45 mouse cellular contexts compared by ENCODE assay signal in the genomic region with DNA sequence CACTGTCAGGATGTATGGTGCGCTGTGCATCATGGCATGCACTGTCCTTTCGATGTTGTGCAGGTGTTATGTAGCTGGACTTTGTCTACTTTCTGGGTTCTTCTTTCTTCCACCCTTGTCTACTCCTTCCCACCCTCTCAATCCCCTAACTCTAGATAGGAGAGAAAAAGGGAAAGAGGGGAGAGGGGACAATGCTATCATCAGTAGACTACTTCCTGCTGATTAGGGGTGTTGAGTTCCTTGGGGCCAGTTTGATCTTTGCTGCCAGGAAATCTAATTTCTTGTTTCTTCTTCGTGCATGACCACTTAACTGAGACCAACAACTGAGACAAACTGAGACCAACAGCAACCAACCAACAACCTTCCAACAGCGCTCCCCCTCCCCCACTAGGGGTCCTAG. TPM values are rescaled to one million over a fixed set of nuclear protein-coding genes. Genes with fewer than 3 reads are reported as not detected.
"Had no signal": no experiment of that assay in that cellular context is flagged by ENCODE, and none has a peak within 500 bp of the region (broad histone marks: within the 10 kb centered on the region; RNA-seq: fewer than 3 reads in every experiment).

No protein-coding gene starts in this region.

- DNase-seq: heart, postnatal 10 days; heart, postnatal 14 days; heart, postnatal 36 days; heart, postnatal 4 days; kidney, adult 11 months; kidney, adult 18-20 months; kidney, adult 2 months; kidney, adult 8-10 months; kidney, adult 9 months; kidney, postnatal 10 days; kidney, postnatal 14 days; kidney, postnatal 25 days; kidney, postnatal 36 days; kidney, postnatal 4 days; layer of hippocampus, adult 9-11 months; layer of hippocampus, postnatal 36 days had no signal

- H3K27me3 ChIP-seq: heart, embryonic 12.5 days; heart, embryonic 13.5 days; heart, embryonic 15.5 days; hindbrain, embryonic 12.5 days; hindbrain, embryonic 13.5 days; hindbrain, embryonic 15.5 days; intestine, embryonic 15.5 days; kidney, embryonic 15.5 days had no signal

- H3K9me3 ChIP-seq: heart, embryonic 12.5 days; heart, embryonic 13.5 days; heart, embryonic 15.5 days; hindbrain, embryonic 10.5 days; hindbrain, embryonic 12.5 days; hindbrain, embryonic 13.5 days; hindbrain, embryonic 15.5 days; intestine, embryonic 15.5 days; kidney, embryonic 15.5 days had no signal

- H3K36me3 ChIP-seq: hindbrain, embryonic 12.5 days; hindbrain, embryonic 15.5 days had no signal

- H3K9ac ChIP-seq: heart, embryonic 12.5 days; heart, embryonic 13.5 days; heart, embryonic 15.5 days; hindbrain, embryonic 12.5 days; hindbrain, embryonic 13.5 days; hindbrain, embryonic 14.5 days; hindbrain, embryonic 15.5 days; intestine, embryonic 15.5 days; kidney, embryonic 15.5 days had no signal

- ATAC-seq: hindbrain, embryonic 16.5 days; hindbrain, postnatal 0 days; inflammation-experienced regulatory T-cells, adult 6 months; intestine, embryonic 15.5 days; intestine, embryonic 16.5 days; intestine, postnatal 0 days had no signal

- H3K27ac ChIP-seq: heart, embryonic 13.5 days; heart, embryonic 15.5 days; hindbrain, embryonic 10.5 days; hindbrain, embryonic 12.5 days; hindbrain, embryonic 13.5 days; hindbrain, embryonic 14.5 days; hindbrain, embryonic 15.5 days; hindbrain, postnatal 0 days; intestine, embryonic 15.5 days; kidney, embryonic 15.5 days; kidney, postnatal 0 days; layer of hippocampus, adult 2 months; left cerebral cortex, adult 2 months had no signal

- H3K4me3 ChIP-seq: heart, embryonic 12.5 days; heart, embryonic 13.5 days; heart, embryonic 15.5 days; hindbrain, embryonic 10.5 days; hindbrain, embryonic 12.5 days; hindbrain, embryonic 13.5 days; hindbrain, embryonic 15.5 days; intestine, embryonic 15.5 days; kidney, embryonic 15.5 days; layer of hippocampus, adult 2 months; left cerebral cortex, adult 2 months had no signal

- H3K4me2 ChIP-seq: heart, embryonic 11.5 days; heart, embryonic 12.5 days; heart, embryonic 13.5 days; heart, embryonic 15.5 days; hindbrain, embryonic 12.5 days; hindbrain, embryonic 13.5 days; hindbrain, embryonic 14.5 days; hindbrain, embryonic 15.5 days; intestine, embryonic 15.5 days; kidney, embryonic 15.5 days had no signal

RNA-seq across cellular contexts. Expression of gene Cyp17a1, which starts 37.6 kb away (rescaled TPM):
- total RNA-seq: heart, postnatal 10 days; heart, postnatal 14 days; heart, postnatal 25 days; heart, postnatal 36 days; hematopoietic stem cell, adult 5-6 weeks; hindbrain, postnatal 0 days; layer of hippocampus, adult 18-20 months; layer of hippocampus, adult 2 months; layer of hippocampus, adult 8-10 months; layer of hippocampus, postnatal 10 days; layer of hippocampus, postnatal 14 days; layer of hippocampus, postnatal 25 days; layer of hippocampus, postnatal 36 days; left cerebral cortex, adult 18-20 months; left cerebral cortex, adult 2 months had no signal
- polyA plus RNA-seq: hindbrain, embryonic 10.5 days; hindbrain, embryonic 12.5 days; hindbrain, embryonic 13.5 days; hindbrain, embryonic 14.5 days; hindbrain, embryonic 15.5 days; hindbrain, embryonic 16.5 days; hindbrain, postnatal 0 days; intestine, embryonic 14.5 days; intestine, embryonic 15.5 days; intestine, postnatal 0 days; kidney, embryonic 14.5 days; kidney, postnatal 0 days had no signal
